Mouse (Mus musculus) testis, adult 2 months (tissue): ENCODE measurements around the gene Vipr2. TPM values are rescaled to one million over a fixed set of nuclear protein-coding genes. Genes with fewer than 3 reads are reported as not detected.

Source experiments
- H3K27ac ChIP-seq: fragments of 200-500 bp; 2 replicates; pipeline ENCODE4 v1.5.1; 2012; ENCODE audit warnings: low read depth, low read length; ENCODE audit not compliant: control insufficient read depth, insufficient read depth
- H3K27me3 ChIP-seq: fragments of 200-500 bp; 2 replicates; pipeline ENCODE4 v1.6.1; 2012; ENCODE audit warnings: mild to moderate bottlenecking, low read length, moderate library complexity; ENCODE audit not compliant: control insufficient read depth, insufficient read depth
- H3K36me3 ChIP-seq: fragments of 200-500 bp; 2 replicates; pipeline ENCODE4 v1.6.1; 2012; ENCODE audit warnings: mild to moderate bottlenecking, low read length; ENCODE audit not compliant: control insufficient read depth, insufficient read depth
- H3K4me1 ChIP-seq: fragments of 200-500 bp; 2 replicates; pipeline ENCODE4 v1.6.1; 2012; ENCODE audit warnings: low read length; ENCODE audit not compliant: control insufficient read depth, insufficient read depth
- H3K4me3 ChIP-seq: fragments of 200-500 bp; 2 replicates; pipeline ENCODE4 v1.5.1; 2012; ENCODE audit warnings: low read depth, mild to moderate bottlenecking, low read length, moderate library complexity, mixed read lengths; ENCODE audit not compliant: control insufficient read depth
- CTCF ChIP-seq: fragments of 200-500 bp; IDR thresholded peaks from 2 replicates; pipeline ENCODE4 v1.5.1; 2012; ENCODE audit warnings: low read depth, mild to moderate bottlenecking, inconsistent platforms, low read length, moderate library complexity; ENCODE audit not compliant: control insufficient read depth, insufficient read depth, insufficient replicate concordance
- POLR2A ChIP-seq: fragments of 200-500 bp; IDR thresholded peaks from 2 replicates; pipeline ENCODE4 v1.6.1; 2012; ENCODE audit warnings: low read depth, mild to moderate bottlenecking, inconsistent platforms, low read length, moderate library complexity; ENCODE audit not compliant: control insufficient read depth
- polyA plus RNA-seq: library from polyadenylated mRNA; depleted of rRNA; stranded (reverse); fragments of >200 nt; gene quantifications from 2 replicates; pipeline ENCODE4 v1.2.3, GENCODE M21; 2012

The Vipr2 gene
- polyA plus RNA-seq, 1 experiment, result 0.23 TPM

DNA sequence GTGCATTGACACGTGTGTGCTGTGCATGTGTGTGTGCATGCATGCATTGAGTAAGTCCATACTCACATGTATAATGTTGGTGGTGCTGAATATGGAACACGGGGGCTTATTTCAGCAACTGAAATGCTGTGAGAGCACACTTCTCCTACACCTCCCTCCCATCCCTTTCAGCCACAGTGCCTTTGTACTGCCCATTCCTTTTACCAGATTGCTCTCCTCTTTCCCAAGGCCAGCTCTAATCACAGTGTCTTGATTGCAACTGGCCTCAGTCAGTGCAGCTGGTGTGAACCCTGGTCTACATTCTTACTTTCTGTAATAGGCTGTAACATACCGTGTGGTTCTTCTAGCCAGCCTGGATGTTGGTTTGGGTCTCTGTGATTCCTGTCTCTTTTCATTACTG lies 41.5 kb downstream of the Vipr2 start:
- Histone ChIP-seq H3K27me3 (no peaks in the 10 kb centered on the region), H3K27ac (no peak overlapping the region), H3K36me3 (no peaks in the 10 kb centered on the region), H3K4me1 (no peaks in the 10 kb centered on the region), H3K4me3 (no peak overlapping the region)
- TF ChIP-seq CTCF (no peak), POLR2A (no peak)

DNA sequence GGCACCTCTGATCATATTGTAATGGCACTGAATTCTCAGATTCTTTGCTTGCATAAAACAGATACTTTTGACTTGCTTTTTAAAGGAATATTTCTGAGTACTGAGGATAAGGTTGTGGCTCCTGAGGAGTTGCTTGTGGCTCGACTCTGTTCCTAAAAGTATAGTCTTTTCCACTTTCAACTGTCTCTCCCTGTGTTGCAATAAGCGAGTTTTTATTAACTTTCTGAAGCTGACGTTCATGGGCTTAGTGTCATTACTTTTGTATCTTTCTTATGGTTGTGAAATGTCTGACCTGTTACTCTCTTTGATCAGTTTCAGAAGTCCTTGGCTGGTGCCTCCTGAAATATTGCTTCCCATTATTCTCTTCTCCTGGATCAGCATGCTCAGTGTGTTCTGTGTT lies 46.3 kb downstream of the Vipr2 start:
- Histone ChIP-seq H3K27ac (no peak overlapping the region), H3K27me3 (no peaks in the 10 kb centered on the region), H3K4me1 (no peaks in the 10 kb centered on the region), H3K36me3 (no peaks in the 10 kb centered on the region), H3K4me3 (no peak overlapping the region)
- TF ChIP-seq CTCF, result no peak
- no peak for TF ChIP-seq POLR2A

DNA sequence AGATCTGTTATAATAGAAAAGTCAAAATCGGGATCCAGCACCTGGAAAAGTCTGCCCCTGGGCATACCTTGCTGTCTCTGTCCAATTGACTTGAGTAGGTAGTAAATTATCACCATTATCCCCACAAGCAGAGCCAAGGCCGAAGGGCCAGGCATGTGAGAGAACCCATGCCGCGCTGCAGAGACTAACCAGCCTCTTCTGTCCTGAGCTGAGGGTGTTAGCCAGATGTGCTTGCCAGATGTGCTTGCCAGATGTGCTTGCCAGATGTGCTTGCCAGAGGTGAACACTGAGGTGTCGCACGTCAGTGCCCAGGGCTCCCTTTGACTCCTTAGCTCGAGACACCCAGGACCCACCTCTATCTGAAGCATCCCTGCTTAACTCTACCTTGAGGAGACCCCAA lies 53.4 kb downstream of the Vipr2 start:
- no peak overlapping the region for H3K27ac ChIP-seq
- no peaks in the 10 kb centered on the region for H3K36me3 ChIP-seq
- H3K4me3 ChIP-seq, result no peak overlapping the region
- TF ChIP-seq CTCF, result no peak
- no peak for TF ChIP-seq POLR2A
- no peaks in the 10 kb centered on the region for H3K4me1 ChIP-seq
- H3K27me3 ChIP-seq, result no peaks in the 10 kb centered on the region

DNA sequence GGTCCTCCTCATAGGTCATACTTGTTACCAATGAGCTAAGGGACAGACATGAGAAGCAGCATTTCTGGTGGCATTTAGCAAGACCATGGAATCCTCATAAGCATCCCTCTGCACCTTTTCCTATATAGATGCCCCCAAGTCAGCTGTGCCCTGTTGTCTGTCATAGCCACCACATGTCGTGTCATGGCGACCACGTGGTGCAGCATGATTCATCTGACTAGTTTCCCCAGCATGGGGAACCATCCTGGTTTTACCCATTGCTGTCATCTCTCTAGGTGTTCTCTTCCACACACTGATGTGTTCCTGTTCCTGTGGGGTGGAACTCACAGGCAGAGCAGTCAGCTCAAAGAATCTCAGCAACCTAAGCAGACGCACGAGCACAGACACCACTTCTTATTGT lies 55.4 kb downstream of the Vipr2 start:
- TF ChIP-seq CTCF, result no peak
- no peak for TF ChIP-seq POLR2A
- H3K27ac ChIP-seq, result no peak overlapping the region
- H3K27me3 ChIP-seq, result no peaks in the 10 kb centered on the region

DNA sequence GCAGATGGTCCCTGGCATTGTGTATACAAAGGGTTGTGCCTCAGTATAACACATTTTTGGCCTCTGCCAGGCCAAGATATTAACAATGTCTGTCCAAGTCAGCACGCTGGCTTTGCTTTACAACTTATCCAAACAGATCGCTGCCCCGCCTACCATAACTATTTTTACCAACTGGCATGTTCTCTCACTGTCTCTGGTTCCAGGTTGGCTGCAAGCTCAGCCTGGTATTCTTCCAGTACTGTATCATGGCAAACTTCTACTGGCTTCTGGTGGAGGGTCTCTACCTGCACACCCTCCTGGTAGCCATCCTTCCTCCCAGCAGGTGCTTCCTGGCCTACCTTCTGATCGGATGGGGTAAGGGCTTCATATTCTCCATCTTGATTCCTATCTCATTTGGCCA lies 58.4 kb downstream of the Vipr2 start:
- H3K27me3 ChIP-seq, result no peaks in the 10 kb centered on the region
- H3K36me3 ChIP-seq, result no peaks in the 10 kb centered on the region
- H3K27ac ChIP-seq, result no peak overlapping the region
- H3K4me3 ChIP-seq, result no peak overlapping the region
- no peaks in the 10 kb centered on the region for H3K4me1 ChIP-seq
- TF ChIP-seq POLR2A (no peak), CTCF (no peak)

More for the DNA sequence above, 55.4 kb downstream of the Vipr2 start:
- Histone ChIP-seq H3K4me1 (no peaks in the 10 kb centered on the region), H3K4me3 (no peak overlapping the region), H3K36me3 (no peaks in the 10 kb centered on the region)

DNA sequence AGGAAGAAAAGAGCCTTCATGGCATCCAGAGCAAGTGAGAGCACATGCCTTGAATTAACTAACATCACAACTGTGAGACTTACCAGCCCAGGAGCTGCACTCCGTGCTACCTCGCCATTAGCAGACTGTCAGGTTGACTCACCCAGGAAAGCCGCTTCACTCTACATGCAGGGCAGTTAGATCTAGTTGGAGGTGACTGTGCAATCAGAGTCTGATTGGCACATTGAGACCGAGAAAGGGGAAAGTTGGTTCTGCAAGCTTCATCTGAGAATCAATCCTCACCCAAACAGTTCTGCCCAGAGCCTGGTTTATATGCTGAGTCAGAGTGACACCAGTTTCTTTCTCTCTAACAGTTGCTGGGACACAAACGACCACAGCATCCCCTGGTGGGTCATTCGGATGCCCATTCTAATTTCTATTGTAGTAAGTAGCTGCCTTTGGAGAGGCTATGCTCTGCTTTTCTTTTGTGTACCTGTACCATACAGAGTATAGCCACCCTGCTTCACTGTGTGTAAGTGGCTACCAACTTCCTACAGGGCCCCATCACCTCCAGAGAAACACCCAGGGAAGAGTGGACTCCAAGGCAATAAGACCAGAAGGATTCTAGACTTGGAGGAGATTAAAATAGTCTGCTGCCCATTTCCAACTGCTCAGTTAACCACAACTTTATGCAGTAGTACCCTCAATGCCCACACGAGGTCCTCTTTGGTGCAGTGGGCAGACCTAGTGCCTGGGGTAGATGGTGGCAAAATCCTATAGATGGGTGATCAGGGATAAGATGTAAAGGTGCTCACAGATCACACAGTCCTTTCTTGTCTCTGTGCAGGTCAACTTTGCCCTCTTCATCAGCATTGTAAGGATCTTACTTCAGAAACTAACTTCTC lies 61.0 kb downstream of the Vipr2 start:
- no peak overlapping the region for H3K27ac ChIP-seq
- H3K27me3 ChIP-seq, result no peaks in the 10 kb centered on the region
- H3K4me1 ChIP-seq, result no peaks in the 10 kb centered on the region
- TF ChIP-seq CTCF, result no peak
- TF ChIP-seq POLR2A, result no peak
- H3K4me3 ChIP-seq, result no peak overlapping the region
- no peaks in the 10 kb centered on the region for H3K36me3 ChIP-seq

DNA sequence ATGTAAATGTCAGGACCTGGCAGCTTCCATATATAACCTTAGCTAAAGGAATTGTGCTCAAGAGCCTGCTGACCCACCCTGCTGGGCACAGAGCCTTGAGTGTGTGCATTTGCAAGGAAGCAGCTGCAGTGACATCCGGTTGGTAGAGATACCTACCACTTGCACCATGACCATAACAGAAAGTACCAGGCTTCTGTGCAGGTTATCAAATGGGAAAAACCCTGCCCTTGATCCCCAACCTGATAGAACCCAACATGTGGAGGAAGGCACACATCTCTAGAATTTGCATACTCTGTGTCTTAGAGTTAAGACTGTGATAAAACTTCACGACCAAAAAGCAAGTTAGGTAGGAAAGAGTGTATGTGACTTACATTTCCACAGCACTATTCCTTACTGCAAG lies 63.1 kb downstream of the Vipr2 start:
- Histone ChIP-seq H3K4me3 (no peak overlapping the region), H3K4me1 (no peaks in the 10 kb centered on the region), H3K27me3 (no peaks in the 10 kb centered on the region), H3K36me3 (no peaks in the 10 kb centered on the region), H3K27ac (no peak overlapping the region)
- TF ChIP-seq POLR2A, result no peak
- no peak for TF ChIP-seq CTCF
